Mouse (Mus musculus): ENCODE data around the gene Brox.
A peak's percentile ranks its signal among the peaks of the same experiment; 100 is the strongest.

Brox gene

DNA sequence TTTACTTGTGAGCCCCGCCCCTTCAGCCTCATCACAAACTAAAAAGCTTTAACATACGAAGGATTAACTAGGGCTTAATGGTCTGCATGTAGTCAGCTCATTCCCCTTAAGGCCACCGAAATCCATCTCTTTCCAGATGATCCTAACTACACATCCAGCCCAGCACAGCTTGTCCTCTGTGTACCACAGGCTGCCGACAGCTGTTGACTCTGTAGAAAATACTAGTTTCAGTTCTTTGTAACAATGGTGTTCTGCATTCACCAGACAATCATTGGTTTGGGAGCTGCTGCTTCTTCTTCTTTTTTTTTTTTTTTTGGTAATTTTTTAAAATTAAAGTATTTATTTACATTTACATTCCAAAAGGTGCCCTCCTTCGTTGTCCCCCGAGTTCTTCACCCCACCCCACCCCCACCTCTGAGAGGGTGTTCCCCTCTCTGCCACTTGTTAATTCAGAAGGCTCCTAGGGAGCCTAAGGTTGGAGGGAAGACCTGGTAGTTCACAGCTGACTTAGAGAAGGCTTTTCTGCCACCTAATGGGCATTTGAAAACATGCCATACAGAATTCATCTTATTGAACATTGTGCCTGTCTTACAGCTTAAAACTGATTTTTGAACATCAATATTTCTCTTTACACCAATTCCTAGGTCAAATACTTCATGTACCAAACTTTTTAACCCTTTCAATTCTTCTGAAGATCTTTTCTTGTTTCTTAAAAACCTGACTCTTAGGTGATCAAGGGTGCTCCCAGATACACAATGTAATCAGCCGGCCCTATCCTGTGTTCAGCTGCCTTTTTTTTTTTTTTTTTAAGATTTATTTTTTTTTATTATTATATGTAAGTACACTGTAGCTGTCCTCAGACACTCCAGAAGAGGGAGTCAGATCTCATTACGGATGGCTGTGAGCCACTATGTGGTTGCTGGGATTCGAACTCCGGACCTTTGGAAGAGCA, 23.9 kb downstream of the Brox start:
- peak; percentile 73 for DNase-seq (ENCODE audit: low spot score)

DNA sequence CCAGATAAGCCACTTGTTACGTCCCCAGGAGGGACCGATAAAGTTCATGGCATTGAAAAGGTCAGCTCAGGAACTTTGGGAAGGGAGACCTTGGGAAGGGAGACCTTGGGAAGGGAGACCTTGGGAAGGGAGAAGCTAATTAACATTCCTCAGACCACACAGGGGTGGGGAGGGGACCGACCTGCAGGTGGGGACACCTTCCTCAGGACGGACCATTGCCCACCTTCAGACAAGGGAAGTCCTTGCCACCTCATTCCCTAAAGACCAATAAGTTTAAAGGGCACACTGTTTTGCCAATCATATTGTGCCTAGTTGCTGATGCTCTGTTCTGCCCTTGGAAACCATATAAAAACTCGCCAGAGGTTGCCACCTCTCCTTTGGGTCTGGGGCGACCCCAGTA, 29.4 kb downstream of the Brox start:
- DNase-seq (ENCODE audit: low spot score): no peak

DNA sequence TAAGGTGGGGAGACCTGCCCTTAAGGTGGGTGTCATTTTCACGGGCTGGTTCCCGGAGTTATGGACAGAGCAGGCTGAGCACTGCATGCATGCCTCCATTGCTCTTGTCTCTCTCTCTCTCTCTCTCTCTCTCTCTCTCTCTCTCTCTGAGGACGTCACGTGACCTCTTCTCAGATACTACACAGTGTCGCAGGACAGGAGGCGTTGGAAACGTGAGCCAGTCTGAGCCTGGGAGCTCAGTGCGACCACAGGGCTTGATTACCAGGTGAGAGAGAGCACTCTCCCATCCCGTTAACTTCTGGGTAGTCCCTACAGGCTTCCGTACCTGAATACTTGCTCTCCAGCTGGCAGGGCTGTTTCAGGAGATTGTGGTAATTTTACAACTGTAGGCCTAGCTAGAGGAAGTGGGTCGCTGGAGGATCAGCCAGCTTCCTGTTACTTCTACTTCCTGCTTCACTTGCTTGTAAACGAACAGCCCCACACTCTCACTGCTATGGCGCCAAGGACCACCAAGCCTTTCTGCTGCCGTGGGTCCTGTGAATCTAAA, 31.1 kb downstream of the Brox start:
- DNase-seq (ENCODE audit: low spot score): no peak

DNA sequence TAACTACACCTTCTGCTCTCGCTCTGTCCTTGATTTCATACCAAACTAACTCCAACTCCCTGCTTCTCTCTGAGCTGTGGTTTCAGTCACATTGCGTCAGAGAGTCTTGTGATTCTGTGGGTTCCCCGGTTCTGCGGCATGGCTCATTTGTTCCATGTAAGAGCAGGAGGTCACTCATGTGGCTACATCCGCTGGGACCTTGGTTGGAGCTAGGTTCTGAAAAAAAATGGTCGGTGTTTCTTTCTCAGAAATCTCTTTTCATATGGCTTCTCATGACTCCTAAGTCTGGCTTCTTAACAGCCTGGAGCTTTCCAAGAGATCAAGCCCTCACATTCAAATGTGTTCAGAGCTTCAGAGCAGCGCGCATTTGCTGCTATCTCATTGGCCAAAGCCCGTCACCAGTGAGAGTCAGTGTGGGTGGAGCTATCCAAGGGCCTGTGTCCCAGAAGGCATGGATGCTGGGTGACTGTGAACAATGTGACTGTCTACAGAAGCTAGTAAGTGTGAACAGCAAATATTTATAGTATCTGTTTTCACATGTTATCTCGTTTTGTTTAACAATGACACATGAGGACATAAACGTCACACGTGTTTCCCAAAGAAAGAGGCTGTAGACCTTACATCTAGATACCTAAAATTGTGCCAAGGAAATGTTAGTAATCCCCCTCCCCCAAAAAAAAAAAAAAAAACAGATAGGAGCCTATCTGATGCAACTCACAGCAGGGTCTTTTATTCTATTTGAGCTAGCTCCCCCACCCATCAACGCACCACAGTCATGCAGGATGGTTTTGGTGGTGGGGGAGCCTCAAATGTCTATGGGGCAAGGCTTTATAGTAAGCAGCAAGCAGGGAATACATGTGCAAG, 32.7 kb downstream of the Brox start:
- DNase-seq (ENCODE audit: low spot score): peak; percentile 43

DNA sequence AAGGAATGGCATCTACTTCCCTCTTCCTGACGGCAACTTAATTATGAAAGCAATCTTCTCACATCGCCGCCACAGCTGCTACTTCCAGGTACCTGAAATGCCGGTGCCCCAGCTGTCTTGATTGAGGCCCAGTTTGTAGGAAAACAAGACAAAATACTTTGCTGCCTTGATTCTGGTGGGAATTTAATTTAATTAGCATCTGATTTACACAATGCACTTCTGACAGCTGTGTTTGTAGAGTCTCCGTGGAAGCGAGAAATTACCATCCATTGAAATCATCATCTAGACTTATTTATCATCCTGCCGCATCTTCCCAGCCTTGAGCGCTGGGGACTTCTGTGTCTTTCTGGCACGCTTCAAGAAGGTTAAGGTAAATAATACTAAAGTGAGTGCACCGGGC, 44.5 kb downstream of the Brox start:
- no peak for DNase-seq (ENCODE audit: low spot score)

DNA sequence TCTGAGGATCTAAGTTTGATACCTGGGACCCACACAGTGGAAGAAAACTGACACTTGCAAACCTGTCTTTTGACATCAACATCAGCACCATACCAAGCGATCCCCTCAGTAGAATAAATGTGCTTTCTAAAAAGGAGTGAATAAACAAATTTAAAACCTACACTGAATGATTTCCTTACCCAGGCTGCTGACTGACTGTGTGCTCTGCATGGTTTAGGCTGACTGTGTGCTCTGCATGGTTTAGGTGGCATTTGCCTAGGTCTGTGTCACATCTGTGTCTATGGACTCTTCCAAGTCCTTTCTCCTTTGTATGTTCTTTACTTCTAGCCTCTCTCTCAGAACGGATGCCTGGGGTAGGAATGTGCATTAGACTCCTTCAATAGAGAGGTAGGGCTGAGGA, 45.3 kb downstream of the Brox start:
- DNase-seq (ENCODE audit: low spot score): no peak

DNA sequence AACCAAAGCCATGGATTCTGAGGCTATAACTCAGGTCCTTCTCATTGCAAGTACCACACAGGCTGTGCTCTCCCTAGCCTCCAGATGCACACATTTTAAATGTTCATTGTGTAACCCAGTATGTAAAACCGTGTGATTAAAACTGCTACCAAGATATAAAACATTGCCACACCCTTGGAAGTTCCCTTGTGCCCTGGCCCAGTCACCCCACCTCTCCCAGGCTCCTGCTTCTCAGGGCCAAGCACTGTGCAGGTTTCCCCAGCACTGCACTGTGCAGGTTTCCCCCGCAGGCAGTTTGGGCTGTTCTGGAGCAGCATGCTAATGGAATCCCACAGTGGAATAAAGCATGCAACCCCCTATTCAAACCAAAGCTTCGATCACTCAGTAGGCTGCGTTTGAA, 46.5 kb downstream of the Brox start:
- no peak for DNase-seq (ENCODE audit: low spot score)

DNA sequence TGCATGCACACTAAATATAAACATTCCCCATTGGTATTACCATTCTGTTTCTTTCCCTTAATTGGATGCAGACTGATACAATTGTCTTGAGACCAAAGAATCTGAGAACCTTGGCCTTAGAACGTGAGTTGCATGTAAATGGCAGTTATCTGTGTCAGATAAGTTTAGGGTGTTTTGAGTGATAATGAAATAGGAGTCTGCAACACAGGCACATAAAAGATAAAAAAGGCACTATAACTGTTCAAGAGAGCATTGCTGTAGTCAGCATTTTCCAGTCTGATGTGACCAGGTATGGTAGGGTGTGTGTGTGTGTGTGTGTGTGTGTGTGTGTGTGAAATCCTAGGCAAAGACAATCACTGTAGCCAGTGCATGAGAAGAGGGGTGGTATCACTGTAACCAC, 48.9 kb downstream of the Brox start:
- DNase-seq (ENCODE audit: low spot score): no peak

DNA sequence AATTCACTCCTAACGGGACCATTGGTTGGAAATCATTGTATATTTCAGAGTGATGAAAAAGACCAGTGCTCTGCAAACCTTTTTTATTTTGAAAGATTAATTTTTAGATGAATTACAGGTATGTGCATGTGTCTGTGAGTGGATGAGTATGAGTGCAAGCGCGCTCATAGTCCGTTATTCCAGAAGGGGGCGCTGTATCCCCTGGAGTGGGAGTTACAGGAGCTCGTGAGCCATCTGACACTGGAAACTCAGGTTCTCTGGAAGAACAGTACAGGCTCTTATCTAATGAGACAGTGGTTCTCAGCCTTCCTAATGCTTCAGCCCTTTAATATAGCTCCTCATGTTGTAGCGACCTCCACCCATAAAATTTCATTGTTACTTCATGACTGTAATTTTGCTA, 53.8 kb downstream of the Brox start:
- no peak for DNase-seq (ENCODE audit: low spot score)

DNA sequence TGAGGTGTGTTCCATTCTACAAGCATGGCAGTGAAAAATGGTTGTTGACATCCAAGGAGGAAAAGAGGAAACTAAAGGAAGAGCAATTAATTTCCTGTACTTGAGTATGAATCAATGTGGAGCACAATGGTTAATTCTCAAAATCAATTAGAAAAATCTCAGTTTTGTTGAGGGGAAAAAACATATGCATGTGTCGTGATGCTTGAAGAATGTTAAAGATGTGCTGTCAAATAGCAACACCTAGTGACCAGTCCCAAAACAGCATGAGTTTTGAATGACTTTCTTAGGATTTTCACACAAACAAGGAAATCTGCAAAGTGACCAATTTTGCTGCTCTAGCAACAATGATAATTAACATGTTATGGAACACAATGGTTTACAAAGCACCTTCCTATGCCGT, 59.2 kb downstream of the Brox start:
- DNase-seq (ENCODE audit: low spot score): peak; percentile 65

DNA sequence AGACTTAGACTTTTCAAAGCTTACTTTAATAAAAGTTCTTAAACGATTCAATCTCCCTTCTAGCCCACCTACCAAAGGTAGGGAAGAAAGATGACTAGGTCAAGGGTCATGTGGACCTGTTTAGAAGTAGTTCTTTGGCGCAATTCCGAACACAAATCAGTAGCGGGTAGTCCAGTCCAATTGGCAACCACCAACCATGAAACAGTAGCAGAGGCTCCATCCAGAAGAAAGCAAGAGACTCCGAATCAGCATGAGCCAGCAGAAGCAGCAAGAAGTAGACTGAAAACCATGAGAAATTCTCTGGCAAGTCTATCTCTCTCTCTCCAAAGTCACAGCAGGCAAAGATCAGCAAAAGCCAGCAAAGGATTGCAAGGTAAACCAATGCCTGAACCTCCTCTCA, 60.6 kb downstream of the Brox start:
- no peak for DNase-seq (ENCODE audit: low spot score)

DNA sequence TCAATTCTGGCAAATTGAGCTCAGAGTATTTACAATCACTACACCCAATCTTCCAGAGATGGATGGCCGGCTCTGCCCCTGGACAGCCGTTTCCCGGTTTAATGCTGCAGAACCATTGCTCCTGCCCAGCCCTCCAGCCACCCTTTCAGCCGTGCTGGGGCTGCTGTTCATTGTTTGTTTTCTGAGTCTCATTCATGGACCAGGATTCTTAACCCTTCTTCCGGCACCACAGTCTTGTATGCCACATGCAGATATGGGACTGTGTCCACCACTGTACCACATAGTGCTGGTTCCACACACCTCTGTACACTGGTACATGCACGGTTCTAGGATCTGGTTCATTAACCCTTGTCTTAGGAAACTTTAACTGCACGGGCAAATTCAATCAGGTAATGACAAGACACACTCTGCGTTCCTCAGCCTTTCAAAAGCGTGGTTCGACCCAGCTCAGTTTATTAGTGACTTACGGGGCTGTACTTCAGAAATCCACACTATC, 63.3 kb downstream of the Brox start:
- DNase-seq (ENCODE audit: low spot score): no peak

DNA sequence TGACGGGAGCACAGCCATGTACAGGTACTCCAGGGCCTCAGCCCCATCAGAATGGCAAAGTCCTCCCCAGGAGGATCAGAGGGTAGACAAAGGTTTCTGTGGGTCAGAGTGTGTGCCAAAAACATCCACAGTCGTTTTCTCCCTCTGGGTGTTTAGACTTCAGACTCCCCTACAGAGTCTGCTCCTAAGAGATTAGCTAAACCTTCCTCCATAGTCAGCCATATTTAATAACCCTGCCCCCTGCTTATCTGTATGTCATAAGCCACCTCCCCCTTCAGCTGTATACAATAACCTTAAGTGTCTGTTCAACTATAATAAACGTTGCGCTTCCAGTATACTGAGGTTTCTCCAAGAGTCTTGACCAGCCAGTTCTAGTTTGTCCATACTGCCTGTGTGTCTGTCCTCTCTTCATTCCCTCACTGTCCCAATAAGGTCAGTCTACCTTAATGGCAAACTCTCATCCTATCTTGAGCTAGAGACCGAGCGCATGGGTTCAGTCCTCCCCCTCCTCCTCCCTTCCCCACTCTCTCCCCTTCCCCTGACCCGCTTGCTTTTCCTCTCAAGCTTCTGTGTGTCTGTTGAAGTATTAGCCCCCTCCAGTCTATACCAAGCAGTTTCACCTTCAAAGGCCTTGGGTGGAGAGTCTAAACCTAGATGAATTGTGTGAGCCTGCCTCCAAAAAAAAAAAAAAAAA, 63.9 kb downstream of the Brox start:
- no peak for DNase-seq (ENCODE audit: low spot score)

DNA sequence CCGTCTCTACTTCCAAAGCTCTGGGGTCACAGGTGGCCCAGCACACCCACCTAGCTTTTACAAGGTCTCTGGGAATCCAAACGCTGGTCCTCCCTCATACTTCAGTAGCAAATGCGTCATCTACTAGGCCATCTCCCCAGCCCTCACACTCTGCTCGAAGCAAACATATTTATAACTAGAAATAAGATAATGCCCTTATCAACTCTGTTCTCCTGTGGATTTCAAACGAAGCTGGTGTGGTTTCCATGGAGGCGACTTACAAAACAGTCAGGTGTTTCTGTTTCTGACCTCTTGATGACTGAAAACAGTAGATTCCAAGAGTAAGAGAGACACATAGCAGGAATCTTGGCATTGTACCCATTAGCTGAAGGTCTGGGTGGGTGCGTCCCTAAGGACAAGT, 69.6 kb downstream of the Brox start:
- no peak for DNase-seq (ENCODE audit: low spot score)

Data from embryo, embryonic 10 days (tissue).